Mouse (Mus musculus) limb, embryonic 12.5 days (tissue): ENCODE data around the gene Gfra1. TPM values are rescaled to one million over a fixed set of nuclear protein-coding genes. Genes with fewer than 3 reads are reported as not detected.

Experiments used
- ATAC-seq: fragments of 200-750 bp; cut with Nextera tagmentation; 2 replicates; pipeline ENCODE4 v1.8.0; 2017; ENCODE audit warnings: low read depth, moderate TSS enrichment; ENCODE audit not compliant: insufficient number of reproducible peaks, insufficient read depth, low FRiP score, low TSS enrichment
- H3K27ac ChIP-seq: fragments of 300-500 bp; sonication (generic); 2 replicates; pipeline ENCODE4 v1.5.1; 2016; ENCODE audit warnings: mild to moderate bottlenecking, moderate library complexity
- H3K27me3 ChIP-seq: fragments of 300-500 bp; sonication (generic); 2 replicates; pipeline ENCODE4 v1.6.1; 2016; ENCODE audit warnings: mild to moderate bottlenecking, moderate library complexity
- H3K36me3 ChIP-seq: fragments of 300-500 bp; sonication (generic); 2 replicates; pipeline ENCODE4 v1.6.1; 2016; ENCODE audit warnings: mild to moderate bottlenecking, moderate library complexity
- H3K4me1 ChIP-seq: fragments of 300-500 bp; sonication (generic); replicated peaks from 2 replicates; pipeline ENCODE4 v1.6.1; 2016
- H3K4me2 ChIP-seq: fragments of 300-500 bp; sonication (generic); 2 replicates; pipeline ENCODE4 v1.6.1; 2016; ENCODE audit warnings: mild to moderate bottlenecking, moderate library complexity
- H3K4me3 ChIP-seq: fragments of 300-500 bp; sonication (generic); replicated peaks from 2 replicates; pipeline ENCODE4 v1.5.1; 2016; ENCODE audit warnings: mild to moderate bottlenecking
- H3K9ac ChIP-seq: fragments of 300-500 bp; sonication (generic); replicated peaks from 2 replicates; pipeline ENCODE4 v1.6.1; 2016; ENCODE audit warnings: mild to moderate bottlenecking, moderate library complexity
- H3K9me3 ChIP-seq: fragments of 300-500 bp; sonication (generic); 2 replicates; pipeline ENCODE4 v1.6.1; 2016; ENCODE audit warnings: mild to moderate bottlenecking, moderate library complexity
- WGBS: fragments of 180-500 bp; shearing (Covaris S2); methylation state at CpG from one replicate; pipeline ENCODE4 v1.1.7; 2016; 5-methylcytosine and 5-hydroxymethylcytosine counted together
- polyA plus RNA-seq: library from polyadenylated mRNA; unstranded; fragments of >200 nt; fragmentation: Nextera tagmentation; extraction: Ambion mirVana; gene quantifications from 2 replicates; pipeline ENCODE4 v1.2.1, GENCODE M21; 2016

Gene Gfra1
- polyA plus RNA-seq, 1 experiment from 2014 or later, result 17.0 TPM

DNA sequence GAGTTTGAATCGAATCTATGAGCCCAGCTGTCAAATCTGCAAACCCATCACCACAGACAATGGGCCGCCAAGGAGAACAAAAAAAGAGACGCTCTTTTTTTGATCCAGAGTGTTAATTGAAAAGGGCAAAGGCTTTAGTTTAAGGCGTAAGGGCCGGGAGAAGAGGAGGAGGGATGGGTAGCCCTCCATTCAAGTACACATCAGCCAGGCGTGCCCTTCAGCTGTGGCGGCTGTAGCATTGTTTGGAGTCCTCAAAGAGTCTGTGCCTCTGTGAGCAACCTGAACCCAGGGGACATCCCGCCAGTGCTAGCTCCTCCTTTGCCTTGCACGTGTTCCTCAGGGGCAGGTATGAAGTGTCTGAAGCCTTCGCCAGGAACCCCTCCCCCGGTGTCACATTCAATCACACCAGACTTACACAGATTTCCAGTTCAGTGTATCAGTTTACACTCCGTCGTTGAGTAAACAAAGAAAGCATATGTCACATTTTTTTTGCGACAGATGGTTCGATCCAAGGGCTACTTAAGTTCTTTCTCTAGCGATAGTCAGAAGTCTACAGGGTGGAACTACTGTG is 867 bp upstream of the Gfra1 start:
- 7% methylated on average over 16 of the region's 16 CpGs for WGBS
- peak overlapping the region; percentile 84 for H3K4me2 ChIP-seq
- H3K27ac ChIP-seq, result no peak overlapping the region
- no peaks in the 10 kb centered on the region for H3K9me3 ChIP-seq
- peak overlapping the region; percentile 48 for H3K4me3 ChIP-seq
- H3K9ac ChIP-seq, result no peak overlapping the region
- peaks cover 67% of the 10 kb centered on the region for H3K27me3 ChIP-seq
- H3K36me3 ChIP-seq, result no peaks in the 10 kb centered on the region
- no peak; the same call in 1 of the 2 replicates for ATAC-seq
- peaks cover 51% of the 10 kb centered on the region for H3K4me1 ChIP-seq

- peaks cover 73% of the 10 kb centered on the region for H3K27me3 ChIP-seq
- H3K4me2 ChIP-seq, result peak overlapping the region; percentile 84
- peak overlapping the region; percentile 59 for H3K9ac ChIP-seq
- peaks cover 62% of the 10 kb centered on the region for H3K4me1 ChIP-seq
- H3K27ac ChIP-seq, result peak overlapping the region; percentile 7; the same call in 1 of the 2 replicates
- ATAC-seq, result peak; percentile 42; the same call in 1 of the 2 replicates
- no peaks in the 10 kb centered on the region for H3K9me3 ChIP-seq
- peak overlapping the region; percentile 48 for H3K4me3 ChIP-seq
- no peaks in the 10 kb centered on the region for H3K36me3 ChIP-seq
- under 1% methylated on average over 21 of the region's 21 CpGs for WGBS
Observed at GRCm38 (mm10) chr19:58455061-58455495, 631 bp downstream of the Gfra1 start.

- Histone ChIP-seq H3K27me3 (peaks cover 78% of the 10 kb centered on the region), H3K4me2 (peak overlapping the region; percentile 84), H3K27ac (peak overlapping the region; percentile 7; the same call in 1 of the 2 replicates), H3K4me3 (peak overlapping the region; percentile 48), H3K36me3 (no peaks in the 10 kb centered on the region), H3K9me3 (no peaks in the 10 kb centered on the region), H3K4me1 (peaks cover 62% of the 10 kb centered on the region), H3K9ac (peak overlapping the region; percentile 59)
- WGBS, result under 1% methylated on average over 60 of the region's 61 CpGs
- no peak for ATAC-seq
Observed at GRCm38 (mm10) chr19:58454261-58455060, 1.2 kb downstream of the Gfra1 start.

- peaks cover 62% of the 10 kb centered on the region for H3K4me1 ChIP-seq
- H3K27me3 ChIP-seq, result peaks cover 74% of the 10 kb centered on the region
- H3K36me3 ChIP-seq, result no peaks in the 10 kb centered on the region
- ATAC-seq, result no peak
- peak overlapping the region; percentile 48 for H3K4me3 ChIP-seq
- no peaks in the 10 kb centered on the region for H3K9me3 ChIP-seq
- H3K27ac ChIP-seq, result no peak overlapping the region
- peak overlapping the region; percentile 84 for H3K4me2 ChIP-seq
- H3K9ac ChIP-seq, result peak overlapping the region; percentile 55
- WGBS, result under 1% methylated on average over 22 of the region's 22 CpGs
Observed at GRCm38 (mm10) chr19:58453581-58453980, 2.1 kb downstream of the Gfra1 start.

DNA sequence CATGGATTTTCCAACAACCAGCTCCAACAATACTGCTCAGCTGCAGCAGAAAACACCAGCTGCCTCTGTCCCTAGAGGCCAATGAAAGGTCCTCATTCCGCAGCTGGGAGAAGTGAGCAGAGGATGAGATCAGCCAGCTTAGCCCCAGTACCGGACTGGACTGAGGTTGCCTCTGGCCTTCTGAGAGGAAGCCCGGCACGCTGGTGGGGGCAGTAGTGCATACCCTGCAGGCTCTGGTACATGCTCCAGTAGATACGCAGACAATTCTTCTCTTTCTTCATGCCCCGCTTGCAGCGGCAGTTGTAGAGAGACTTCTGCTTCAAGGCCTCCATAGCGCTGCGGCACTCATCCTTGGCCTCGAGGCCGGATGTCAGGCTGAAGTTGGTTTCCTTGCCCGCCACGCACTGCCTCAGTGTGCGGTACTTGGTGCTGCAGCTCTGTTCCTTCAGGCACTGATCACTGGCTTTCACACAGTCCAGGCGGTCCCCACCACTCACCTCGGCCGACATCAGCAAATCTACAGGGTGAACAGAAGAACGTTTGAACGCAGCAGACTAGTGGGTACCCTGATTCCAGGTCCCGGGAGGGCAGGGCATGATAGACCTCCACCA is 2.7 kb downstream of the Gfra1 start:
- 5% methylated on average over 20 of the region's 20 CpGs for WGBS
- Histone ChIP-seq H3K36me3 (no peaks in the 10 kb centered on the region), H3K27me3 (peaks cover 71% of the 10 kb centered on the region), H3K9me3 (no peaks in the 10 kb centered on the region), H3K4me3 (peak overlapping the region; percentile 48), H3K9ac (peak overlapping the region; percentile 55; the same call in 1 of the 2 replicates), H3K4me2 (peak overlapping the region; percentile 84), H3K4me1 (peaks cover 62% of the 10 kb centered on the region), H3K27ac (no peak overlapping the region)
- 0 out of 2 replicates have a peak, but pooled peaks have one; percentile 13 for ATAC-seq

DNA sequence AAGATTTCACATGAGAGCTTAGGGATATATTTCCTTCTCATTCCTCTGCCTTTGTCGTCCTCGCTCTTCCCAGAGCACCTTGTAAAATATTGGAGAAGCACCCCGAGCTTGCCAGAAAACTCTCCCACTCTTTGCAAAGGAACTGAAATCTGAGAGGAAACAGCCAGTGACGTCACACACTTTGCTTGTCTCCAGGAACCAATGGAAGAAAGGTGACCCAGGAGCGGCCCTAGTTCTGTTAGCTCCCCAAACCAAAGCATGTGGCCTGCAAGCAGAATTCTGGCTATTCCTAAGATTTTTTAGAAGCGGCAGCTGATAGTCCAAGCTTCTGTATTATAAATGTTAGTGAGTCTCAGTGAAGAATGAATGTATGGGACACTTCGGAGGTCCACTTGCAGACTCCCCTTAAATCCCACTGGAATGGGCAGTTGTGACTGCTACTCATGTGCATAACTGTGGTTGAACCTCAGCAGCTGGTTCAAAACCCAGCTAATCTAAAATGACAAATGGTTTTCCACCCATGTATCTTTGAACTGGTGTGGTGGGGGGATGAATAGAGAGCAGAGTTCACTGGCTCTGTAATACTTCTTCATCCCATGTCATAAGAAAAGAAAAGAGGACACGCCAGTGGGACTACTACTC is 3.4 kb downstream of the Gfra1 start:
- no peak overlapping the region for H3K9ac ChIP-seq
- WGBS, result 35% methylated on average over 8 of the region's 8 CpGs
- peak overlapping the region; percentile 84 for H3K4me2 ChIP-seq
- no peak overlapping the region for H3K4me3 ChIP-seq
- H3K36me3 ChIP-seq, result no peaks in the 10 kb centered on the region
- no peaks in the 10 kb centered on the region for H3K9me3 ChIP-seq
- H3K27me3 ChIP-seq, result peaks cover 67% of the 10 kb centered on the region
- no peak for ATAC-seq
- H3K27ac ChIP-seq, result no peak overlapping the region
- peaks cover 62% of the 10 kb centered on the region for H3K4me1 ChIP-seq

DNA sequence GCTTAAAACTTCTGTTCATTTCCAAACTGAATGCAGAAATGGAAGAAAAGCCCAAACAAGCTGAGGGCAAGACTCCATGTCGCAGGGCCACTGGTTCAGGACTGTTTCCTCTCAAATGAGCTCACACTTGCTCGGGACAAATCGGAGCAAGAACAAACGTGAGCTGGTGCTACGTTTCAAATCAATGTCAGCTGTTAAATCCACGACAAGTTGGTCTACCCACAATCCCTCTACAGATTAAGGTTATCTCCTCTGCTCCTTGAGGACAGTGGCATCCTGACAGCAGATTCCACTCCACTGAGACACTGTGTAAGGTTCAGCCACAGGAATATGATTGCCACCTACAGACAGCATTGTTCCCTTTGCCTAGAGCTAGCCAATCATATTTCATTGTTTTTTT is 4.4 kb downstream of the Gfra1 start:
- WGBS, result 28% methylated on average over 6 of the region's 6 CpGs
- no peak overlapping the region for H3K4me3 ChIP-seq
- H3K36me3 ChIP-seq, result no peaks in the 10 kb centered on the region
- ATAC-seq, result no peak
- no peak overlapping the region for H3K9ac ChIP-seq
- peaks cover 63% of the 10 kb centered on the region for H3K27me3 ChIP-seq
- H3K9me3 ChIP-seq, result no peaks in the 10 kb centered on the region
- peaks cover 57% of the 10 kb centered on the region for H3K4me1 ChIP-seq
- peak overlapping the region; percentile 84; the same call in 1 of the 2 replicates for H3K4me2 ChIP-seq
- no peak overlapping the region for H3K27ac ChIP-seq

- Histone ChIP-seq H3K9ac (no peak overlapping the region), H3K9me3 (no peaks in the 10 kb centered on the region), H3K36me3 (no peaks in the 10 kb centered on the region), H3K4me1 (peaks cover 51% of the 10 kb centered on the region), H3K4me3 (no peak overlapping the region), H3K27ac (no peak overlapping the region), H3K4me2 (peak overlapping the region; percentile 84; the same call in 1 of the 2 replicates), H3K27me3 (peaks cover 59% of the 10 kb centered on the region)
- ATAC-seq, result no peak
- 41% methylated on average over 5 of the region's 5 CpGs for WGBS
Observed at GRCm38 (mm10) chr19:58450716-58451115, 5.0 kb downstream of the Gfra1 start.

DNA sequence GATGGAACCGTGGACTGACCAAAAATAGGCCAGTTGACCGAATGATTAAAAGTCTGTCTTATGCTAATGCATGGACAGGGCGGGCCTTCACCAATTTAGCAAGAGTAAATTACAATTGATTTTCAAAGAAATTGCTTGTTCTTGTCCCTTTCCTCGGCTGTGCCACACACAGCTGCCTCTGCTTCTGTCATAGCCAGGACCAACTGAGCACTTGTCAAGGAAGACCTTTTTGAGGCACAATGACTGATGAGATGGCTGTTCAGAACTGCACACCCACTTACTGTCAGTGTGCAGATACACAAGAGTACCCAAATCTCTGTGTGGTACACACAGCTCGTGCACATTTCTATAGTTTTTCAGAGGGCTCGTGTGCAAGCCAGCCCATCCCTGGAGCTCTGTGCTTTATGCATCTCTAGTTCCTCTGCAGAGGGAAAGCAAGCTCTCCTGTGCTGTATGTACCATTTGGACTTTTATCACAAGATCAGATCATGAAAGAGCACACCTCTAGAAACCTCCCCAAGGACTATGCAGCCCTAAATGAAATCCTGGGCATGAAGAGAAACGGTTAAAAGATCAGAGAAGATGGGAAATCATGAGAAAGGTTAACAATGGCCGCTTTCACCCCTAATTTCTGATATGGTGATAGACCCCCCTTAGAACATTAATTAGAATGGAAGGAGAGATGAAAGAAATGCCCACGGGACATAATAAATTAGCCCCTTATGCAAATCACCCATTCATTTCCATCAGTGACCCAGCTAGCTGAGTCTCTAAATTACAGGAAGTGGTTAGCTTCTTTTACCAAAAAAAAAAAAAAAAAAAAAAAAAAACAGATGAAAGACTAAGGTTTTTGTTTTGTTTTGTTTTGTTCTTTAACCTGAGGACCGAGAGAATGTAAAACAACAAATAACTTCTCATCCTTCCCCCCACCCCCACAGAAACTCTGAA is 12.7 kb downstream of the Gfra1 start:
- no peak for ATAC-seq
- Histone ChIP-seq H3K36me3 (no peaks in the 10 kb centered on the region), H3K27me3 (peaks cover 7% of the 10 kb centered on the region; the same call in 1 of the 2 replicates)

DNA sequence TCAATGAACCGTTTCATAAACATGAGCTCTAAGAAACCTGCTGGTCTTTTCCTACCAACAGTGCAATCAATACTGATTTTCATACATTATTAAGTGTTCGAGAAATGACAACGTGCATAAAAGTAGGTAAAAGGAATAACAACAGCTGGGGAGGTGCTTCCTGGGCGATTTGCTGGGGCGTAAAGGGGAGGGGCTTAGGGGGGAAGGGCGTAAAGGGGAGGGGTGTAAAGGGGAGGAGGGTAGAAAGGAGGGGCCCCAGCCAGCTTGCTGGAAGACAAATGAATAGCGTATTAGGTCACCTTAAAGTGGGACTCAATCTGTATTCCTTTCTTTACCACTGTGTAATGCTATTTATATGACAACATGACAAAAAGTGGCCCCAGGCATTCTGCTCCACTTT is 13.9 kb downstream of the Gfra1 start:
- no peak overlapping the region for H3K27ac ChIP-seq
- H3K36me3 ChIP-seq, result no peaks in the 10 kb centered on the region
- H3K27me3 ChIP-seq, result peaks cover 7% of the 10 kb centered on the region; the same call in 1 of the 2 replicates
- no peaks in the 10 kb centered on the region for H3K9me3 ChIP-seq
- ATAC-seq, result no peak
- H3K9ac ChIP-seq, result no peak overlapping the region
- H3K4me2 ChIP-seq, result no peak overlapping the region
- H3K4me3 ChIP-seq, result no peak overlapping the region
- H3K4me1 ChIP-seq, result peaks cover 35% of the 10 kb centered on the region
- 67% methylated on average over 7 of the region's 7 CpGs for WGBS

More for the DNA sequence above, 12.7 kb downstream of the Gfra1 start:
- H3K27ac ChIP-seq, result no peak overlapping the region
- H3K4me3 ChIP-seq, result no peak overlapping the region
- peaks cover 25% of the 10 kb centered on the region for H3K4me1 ChIP-seq
- no peak overlapping the region for H3K4me2 ChIP-seq
- no peaks in the 10 kb centered on the region for H3K9me3 ChIP-seq
- H3K9ac ChIP-seq, result no peak overlapping the region
- WGBS, result 64% methylated on average over 10 of the region's 10 CpGs
